Mouse (Mus musculus) lung, postnatal 0 days (tissue): Measurements from ENCODE around the gene Rims1. TPM values are rescaled to one million over a fixed set of nuclear protein-coding genes. Genes with fewer than 3 reads are reported as not detected.

Source experiments
- ATAC-seq: fragments of 200-750 bp; cut with Nextera tagmentation; 2 replicates; pipeline ENCODE4 v1.8.0; 2017; ENCODE audit warnings: moderate library complexity
- DNase-seq: peaks from one replicate; pipeline ENCODE4 v3.0.0-alpha.2; 2016; ENCODE audit warnings: low spot score
- H3K27ac ChIP-seq: fragments of 300-500 bp; sonication (generic); 2 replicates; pipeline ENCODE4 v1.5.1; 2014; ENCODE audit warnings: antibody characterized with exemption, mild to moderate bottlenecking, low read length, mixed read lengths
- H3K27me3 ChIP-seq: fragments of 300-500 bp; sonication (generic); replicated peaks from 2 replicates; pipeline ENCODE4 v1.6.1; 2014; ENCODE audit warnings: low read length, mixed read lengths; ENCODE audit not compliant: insufficient read depth
- H3K36me3 ChIP-seq: fragments of 300-500 bp; sonication (generic); 2 replicates; pipeline ENCODE4 v1.6.1; 2014; ENCODE audit warnings: low read length, mixed read lengths; ENCODE audit not compliant: insufficient read depth
- H3K4me1 ChIP-seq: fragments of 300-500 bp; sonication (generic); 2 replicates; pipeline ENCODE4 v1.6.1; 2014; ENCODE audit warnings: antibody characterized with exemption, low read depth, low read length, mixed read lengths; ENCODE audit not compliant: insufficient read depth
- H3K4me2 ChIP-seq: fragments of 300-500 bp; sonication (generic); replicated peaks from 2 replicates; pipeline ENCODE4 v1.6.1; 2014; ENCODE audit warnings: low read depth, mild to moderate bottlenecking, low read length, moderate library complexity, mixed read lengths
- H3K4me3 ChIP-seq: fragments of 300-500 bp; sonication (generic); 2 replicates; pipeline ENCODE4 v1.5.1; 2014; ENCODE audit warnings: low read depth, low read length
- H3K9ac ChIP-seq: fragments of 300-500 bp; sonication (generic); replicated peaks from 2 replicates; pipeline ENCODE4 v1.6.1; 2014; ENCODE audit warnings: low read depth, mild to moderate bottlenecking
- H3K9me3 ChIP-seq: fragments of 300-500 bp; sonication (generic); 2 replicates; pipeline ENCODE4 v1.6.1; 2016; ENCODE audit warnings: low read length, mixed read lengths
- CTCF ChIP-seq: IDR thresholded peaks from 2 replicates; pipeline ENCODE4 v1.5.1; 2016; ENCODE audit warnings: antibody characterized with exemption, mild to moderate bottlenecking
- EP300 ChIP-seq: IDR thresholded peaks from 2 replicates; pipeline ENCODE4 v1.6.1; 2016; ENCODE audit warnings: antibody characterized with exemption, mild to moderate bottlenecking, control low read depth
- WGBS: fragments of 180-500 bp; shearing (Covaris S2); extraction: QIAGEN DNeasy Blood & Tissue Kit; methylation state at CpG from one replicate; pipeline ENCODE4 v1.1.7; 2014; 5-methylcytosine and 5-hydroxymethylcytosine counted together
- polyA plus RNA-seq: library from polyadenylated mRNA; unstranded; fragments of >200 nt; fragmentation: Nextera tagmentation; extraction: Ambion mirVana; gene quantifications from 2 replicates; pipeline ENCODE4 v1.2.1, GENCODE M21; 2015

The Rims1 gene
- polyA plus RNA-seq, 1 experiment from 2014 or later: 0.92 TPM

DNA sequence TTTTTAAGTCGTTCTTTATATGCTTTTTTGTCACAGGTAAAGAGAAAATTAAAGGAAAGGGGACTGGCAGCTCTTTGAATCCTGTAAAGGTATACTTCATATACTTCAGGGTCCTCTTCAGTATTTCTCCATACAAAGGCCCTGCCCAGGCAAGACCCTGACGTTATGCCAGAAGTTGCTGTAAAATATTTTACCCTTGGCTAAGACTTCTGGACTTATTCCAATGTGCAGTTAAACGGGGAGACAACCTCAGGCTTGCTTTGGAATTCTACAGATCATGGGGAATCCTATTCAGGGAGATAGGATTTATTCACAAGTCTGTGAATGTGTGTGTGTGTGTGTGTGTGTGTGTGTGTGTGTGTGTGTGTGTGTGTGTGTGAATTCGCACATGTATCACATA is 270.7 kb downstream of the Rims1 start:
- TF ChIP-seq CTCF: no peak
- TF ChIP-seq EP300: no peak
- Histone ChIP-seq H3K4me2 (no peak overlapping the region), H3K4me1 (no peaks in the 10 kb centered on the region), H3K27me3 (no peaks in the 10 kb centered on the region; the same call in 1 of the 2 replicates), H3K4me3 (no peak overlapping the region), H3K9me3 (no peaks in the 10 kb centered on the region), H3K36me3 (no peaks in the 10 kb centered on the region), H3K9ac (no peak overlapping the region), H3K27ac (no peak overlapping the region)
- no peak for DNase-seq
- ATAC-seq: no peak
- WGBS: 44% methylated on average over 4 of the region's 4 CpGs

DNA sequence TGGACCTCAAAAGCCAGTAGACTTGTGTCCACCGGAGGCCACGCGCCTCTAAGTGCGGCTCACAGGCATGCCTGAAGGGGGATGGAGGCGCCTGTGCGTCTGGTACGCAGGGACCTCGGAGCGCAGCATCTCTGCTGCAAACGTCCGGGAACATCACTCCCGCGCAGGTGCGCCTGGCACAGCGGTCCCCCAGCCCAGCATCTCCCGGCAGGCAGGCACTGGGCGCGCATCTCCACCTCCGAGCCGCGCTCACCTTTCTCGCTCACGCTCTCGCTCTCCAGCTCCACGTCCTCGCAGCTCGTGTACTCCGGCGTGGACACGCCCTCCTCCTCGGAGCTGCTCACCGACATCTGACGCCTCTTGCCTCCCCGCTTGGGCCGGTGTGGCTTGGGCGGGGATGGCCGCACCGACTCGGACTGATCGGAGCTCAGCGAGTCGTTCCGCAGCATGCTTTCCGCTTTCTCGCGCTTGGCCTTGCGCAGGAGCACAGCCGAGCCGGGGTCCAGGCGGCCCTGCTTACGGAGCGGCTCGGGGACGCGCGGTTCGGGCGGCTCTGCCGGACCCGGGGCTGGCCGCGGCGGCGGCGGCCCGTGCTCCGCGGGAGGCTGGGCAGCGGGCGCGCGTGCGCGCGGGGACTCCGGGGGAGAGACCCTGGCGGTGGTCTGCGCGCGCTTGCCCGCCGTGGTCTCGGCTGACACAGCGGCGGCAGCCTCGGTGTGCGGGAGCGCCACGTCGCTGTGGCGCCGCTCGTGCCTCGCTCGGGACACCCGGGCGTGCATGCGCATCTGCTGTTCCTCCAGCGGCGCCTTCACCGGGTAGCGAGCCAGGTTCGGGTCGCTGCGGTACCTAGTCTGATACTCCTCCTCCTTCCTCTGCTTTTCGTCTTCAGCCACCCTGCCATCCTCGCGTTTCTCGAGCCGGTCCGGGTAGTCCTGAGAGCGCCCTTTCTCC is 272.4 kb downstream of the Rims1 start:
- H3K27me3 ChIP-seq: no peaks in the 10 kb centered on the region; the same call in 1 of the 2 replicates
- no peaks in the 10 kb centered on the region for H3K9me3 ChIP-seq
- no peak overlapping the region for H3K9ac ChIP-seq
- H3K4me1 ChIP-seq: no peaks in the 10 kb centered on the region
- DNase-seq: peak; percentile 11
- H3K36me3 ChIP-seq: no peaks in the 10 kb centered on the region
- H3K27ac ChIP-seq: no peak overlapping the region
- peak overlapping the region; percentile 93 for H3K4me2 ChIP-seq
- H3K4me3 ChIP-seq: peak overlapping the region; percentile 55
- peak; percentile 49 for ATAC-seq
- WGBS: under 1% methylated on average over 96 of the region's 112 CpGs
- TF ChIP-seq EP300: no peak
- TF ChIP-seq CTCF: no peak

- Histone ChIP-seq H3K4me3 (no peak overlapping the region), H3K9ac (no peak overlapping the region), H3K27me3 (no peaks in the 10 kb centered on the region), H3K4me2 (no peak overlapping the region), H3K9me3 (no peaks in the 10 kb centered on the region), H3K27ac (no peak overlapping the region), H3K4me1 (no peaks in the 10 kb centered on the region), H3K36me3 (no peaks in the 10 kb centered on the region)
- DNase-seq: no peak
- 85% methylated on average over 4 of the region's 4 CpGs for WGBS
- TF ChIP-seq CTCF (no peak), EP300 (no peak)
- no peak for ATAC-seq
Observed at GRCm38 (mm10) chr1:22515103-22515502, 290.7 kb downstream of the Rims1 start.

- H3K4me3 ChIP-seq: no peak overlapping the region
- TF ChIP-seq CTCF: no peak
- no peak for TF ChIP-seq EP300
- H3K9ac ChIP-seq: no peak overlapping the region
- no peak for ATAC-seq
- no peaks in the 10 kb centered on the region for H3K4me1 ChIP-seq
- DNase-seq: no peak
- no peaks in the 10 kb centered on the region for H3K27me3 ChIP-seq
- no peak overlapping the region for H3K4me2 ChIP-seq
- no peaks in the 10 kb centered on the region for H3K36me3 ChIP-seq
- H3K27ac ChIP-seq: no peak overlapping the region
- H3K9me3 ChIP-seq: no peaks in the 10 kb centered on the region
- 81% methylated on average over 16 of the region's 16 CpGs for WGBS
Observed at GRCm38 (mm10) chr1:22512421-22512820, 293.4 kb downstream of the Rims1 start.

- Histone ChIP-seq H3K4me3 (no peak overlapping the region), H3K4me1 (no peaks in the 10 kb centered on the region), H3K36me3 (no peaks in the 10 kb centered on the region), H3K9ac (no peak overlapping the region), H3K27ac (no peak overlapping the region), H3K27me3 (no peaks in the 10 kb centered on the region), H3K9me3 (no peaks in the 10 kb centered on the region), H3K4me2 (no peak overlapping the region)
- 74% methylated on average over 9 of the region's 9 CpGs for WGBS
- TF ChIP-seq EP300: no peak
- TF ChIP-seq CTCF: no peak
- ATAC-seq: no peak
- DNase-seq: no peak
Observed at GRCm38 (mm10) chr1:22511614-22512013, 294.2 kb downstream of the Rims1 start.

- WGBS: 66% methylated on average over 11 of the region's 11 CpGs
- no peak overlapping the region for H3K4me2 ChIP-seq
- H3K4me1 ChIP-seq: no peaks in the 10 kb centered on the region
- no peak overlapping the region for H3K27ac ChIP-seq
- no peak overlapping the region for H3K9ac ChIP-seq
- no peaks in the 10 kb centered on the region for H3K27me3 ChIP-seq
- ATAC-seq (no peak), DNase-seq (no peak)
- H3K36me3 ChIP-seq: no peaks in the 10 kb centered on the region
- no peaks in the 10 kb centered on the region for H3K9me3 ChIP-seq
- TF ChIP-seq CTCF: no peak
- TF ChIP-seq EP300: no peak
- H3K4me3 ChIP-seq: no peak overlapping the region
Observed at GRCm38 (mm10) chr1:22508735-22509615, 296.8 kb downstream of the Rims1 start.
